Mouse (Mus musculus) MEL (cell line): Measurements from ENCODE around the gene Ift57.

Source experiments
- CTCF ChIP-seq, 3 experiments: IDR thresholded peaks in 2 of 3; conservative IDR thresholded peaks in 1 of 3; 2 replicates each; pipeline ENCODE4 v1.5.1; 2011 to 2012; ENCODE audit warnings: low read length in 3 of 3, low read depth in 2 of 3, mild to moderate bottlenecking in 2 of 3, improper control_type of control experiment in 1 of 3, inconsistent platforms in 1 of 3, mixed read lengths in 1 of 3, moderate library complexity in 1 of 3; ENCODE audit not compliant: control insufficient read depth in 1 of 3, insufficient read depth in 1 of 3, poor library complexity in 1 of 3, severe bottlenecking in 1 of 3
- E2F4 ChIP-seq: IDR thresholded peaks from 2 replicates; pipeline ENCODE4 v1.6.1; 2011; ENCODE audit warnings: low read depth, low read length, improper control_type of control experiment, borderline replicate concordance
- ELF1 ChIP-seq: IDR thresholded peaks from 2 replicates; pipeline ENCODE4 v1.6.1; 2014; ENCODE audit warnings: low read depth, mild to moderate bottlenecking, inconsistent platforms, low read length, improper control_type of control experiment, moderate library complexity
- EP300 ChIP-seq, 2 experiments: IDR thresholded peaks; 2 replicates each; pipeline ENCODE4 v1.6.1; 2011; ENCODE audit warnings: improper control_type of control experiment in 2 of 2, low read length in 2 of 2, low read depth in 1 of 2, mild to moderate bottlenecking in 1 of 2
- MAX ChIP-seq: IDR thresholded peaks from 2 replicates; pipeline ENCODE4 v1.6.1; 2011; ENCODE audit warnings: low read length, improper control_type of control experiment
- NRF1 ChIP-seq: IDR thresholded peaks from 2 replicates; pipeline ENCODE4 v1.6.1; 2014; ENCODE audit warnings: low read depth, mild to moderate bottlenecking, inconsistent platforms, low read length, improper control_type of control experiment, moderate library complexity; ENCODE audit not compliant: poor library complexity, insufficient read depth, severe bottlenecking
- TCF12 ChIP-seq: IDR thresholded peaks from 2 replicates; pipeline ENCODE4 v1.6.1; 2014; ENCODE audit warnings: low read depth, mild to moderate bottlenecking, inconsistent platforms, low read length, improper control_type of control experiment, moderate library complexity

GRCm38 (mm10) chr16:49802993-49803392, 104.0 kb downstream of the Ift57 start:
- TF ChIP-seq NRF1 (no peak), EP300 (IDR thresholded peaks at IDR 0.05; ENCODE audit: low read depth in 1 of 2, low read length in 2 of 2) (no peak), ELF1 (no peak), TCF12 (no peak), E2F4 (no peak), MAX (no peak), CTCF (IDR thresholded peaks at IDR 0.05 in 2 of 3, conservative IDR thresholded peaks at IDR 0.05 in 1 of 3; ENCODE audit: control insufficient read depth in 1 of 3, insufficient read depth in 1 of 3, low read depth in 2 of 3, low read length in 3 of 3, poor library complexity in 1 of 3, severe bottlenecking in 1 of 3) (no peak)
